Mouse (Mus musculus) natural killer cell, adult 2 months (primary cell): Measurements from ENCODE around the gene a.

Experiments
- DNase-seq, 2 experiments: peaks; one replicate each; pipeline ENCODE4 v3.0.0; 2022; ENCODE audit warnings: low spot score in 2 of 2

The a gene

DNA sequence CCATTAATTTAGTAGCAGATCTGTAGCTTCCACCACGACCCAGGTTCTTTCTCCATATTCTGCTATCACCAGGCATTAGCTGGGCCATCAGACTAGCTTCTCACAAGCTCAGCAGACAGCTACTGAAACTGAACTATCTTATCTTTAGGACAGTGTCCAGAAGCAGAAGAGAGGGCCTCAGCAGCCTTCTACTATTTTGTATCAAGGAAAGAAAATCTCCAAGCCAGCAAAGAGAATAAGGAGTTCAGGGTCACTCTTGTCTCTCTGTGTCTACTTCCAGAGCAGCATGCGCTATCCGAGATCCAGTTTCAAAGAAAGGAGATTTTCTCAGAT, 300.5 kb downstream of the a start:
- no peak for DNase-seq

DNA sequence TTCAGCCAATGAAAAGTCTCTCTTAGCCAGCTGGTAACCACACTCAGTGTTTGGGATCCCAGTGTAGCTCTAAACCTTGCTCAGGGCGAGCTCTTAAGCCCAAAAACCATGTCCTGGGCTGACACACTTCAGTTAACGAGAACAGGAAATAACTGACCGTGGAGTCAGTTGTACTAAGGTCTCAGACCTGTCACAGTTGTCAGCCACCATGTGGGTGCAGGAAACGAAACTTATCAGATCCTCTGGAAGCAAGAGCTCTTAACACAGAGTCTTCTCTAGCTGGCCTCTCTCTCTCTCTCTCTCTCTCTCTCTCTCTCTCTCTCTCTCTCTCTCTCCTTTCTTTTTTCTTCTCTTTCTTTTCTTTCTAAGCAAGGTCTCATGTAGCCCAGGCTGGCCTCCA, 302.2 kb downstream of the a start:
- DNase-seq, result no peak

- DNase-seq, result no peak
Observed at GRCm38 (mm10) chr2:155098720-155099380, 307.6 kb downstream of the a start.

DNA sequence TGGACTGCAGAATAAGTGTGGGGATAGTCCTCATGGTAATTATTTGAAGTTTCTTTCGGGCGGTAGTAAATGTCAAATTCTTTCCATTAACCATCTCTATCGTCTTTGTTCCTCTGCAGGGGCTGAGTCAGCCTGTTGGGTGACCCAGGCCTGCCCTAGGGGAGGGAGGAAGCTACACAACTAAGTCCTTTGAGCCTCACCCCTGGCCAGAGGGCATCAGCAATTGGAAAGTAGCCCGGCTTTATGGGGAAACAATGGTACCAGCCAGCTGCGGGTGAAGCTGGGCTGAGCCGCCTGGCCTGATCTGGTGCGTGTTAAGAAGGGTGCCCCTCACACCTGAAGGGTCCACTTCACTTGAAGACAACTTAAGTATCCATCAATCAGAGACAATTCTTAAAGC, 308.2 kb downstream of the a start:
- no peak for DNase-seq

DNA sequence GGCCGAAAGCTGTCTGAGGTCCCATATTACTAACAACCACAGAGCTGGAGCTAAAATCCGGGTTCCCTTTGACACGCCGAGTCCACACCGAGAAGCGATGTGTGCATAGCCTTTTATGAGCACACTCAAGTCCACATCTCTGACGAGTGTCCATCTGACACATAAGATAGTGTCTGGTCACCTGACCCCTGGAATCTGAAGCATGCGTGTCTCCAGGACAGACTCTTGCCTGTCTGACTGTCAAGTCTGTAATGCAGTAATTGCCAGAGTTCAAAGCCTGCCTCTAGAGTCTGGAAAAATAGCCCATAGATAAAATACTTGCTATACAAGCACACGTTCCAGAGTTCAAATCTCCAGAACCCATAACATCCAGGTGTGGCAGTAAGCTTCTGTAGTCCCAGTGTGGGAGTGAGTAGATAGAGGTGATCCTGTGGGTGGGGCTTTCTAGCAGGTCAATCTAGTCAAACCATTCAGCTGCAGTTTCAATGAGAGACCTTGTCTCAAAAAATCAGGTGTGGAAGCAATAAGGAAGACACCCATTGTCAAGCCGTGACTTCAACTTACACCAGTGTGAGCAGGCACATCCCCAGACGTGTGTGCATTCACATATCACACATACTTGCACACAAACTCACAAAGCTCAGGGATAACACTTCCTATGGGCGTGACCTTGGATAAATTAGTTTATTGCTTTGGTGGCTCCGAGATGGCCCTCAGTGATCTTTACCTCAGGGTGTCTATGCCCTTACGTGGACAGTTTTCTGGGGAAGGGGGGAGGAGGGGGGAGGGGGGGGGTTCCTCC, 309.0 kb downstream of the a start:
- no peak for DNase-seq
